In genomic region chr5:52335590-52335989, GRCm38 (mm10) we compare ENCODE assay signal across 20 mouse cellular contexts. TPM values are rescaled to one million over a fixed set of nuclear protein-coding genes. Genes with fewer than 3 reads are reported as not detected.
A peak's percentile ranks its signal among the peaks of the same experiment; 100 is the strongest.
DNase-seq lines count a peak whose midpoint lies in the region; TF ChIP-seq lines count a peak whose summit lies in the region.
"Had no signal": no experiment of that assay in that cellular context is flagged by ENCODE, and none has a peak within 500 bp of the region (broad histone marks: within the 10 kb centered on the region; RNA-seq: fewer than 3 reads in every experiment).

No protein-coding gene starts in this region.

- H3K79me2 ChIP-seq in liver, adult 2 months (ENCODE audit: control insufficient read depth, insufficient read depth, low read length), result no peaks in the 10 kb centered on the region

- H3K4me1 ChIP-seq in liver, adult 2 months (ENCODE audit: control insufficient read depth, insufficient read depth, low read length), result no peaks in the 10 kb centered on the region
- H3K4me1 ChIP-seq: embryonic facial prominence, embryonic 10.5 days; neural tube, embryonic 12.5 days had no signal

- WGBS in liver, adult 2 months, result 17% methylated on average over 3 of the region's 3 CpGs

- no peak overlapping the region for H3K9ac ChIP-seq in liver, adult 2 months (ENCODE audit: low read depth, low read length)
- H3K9ac ChIP-seq: neural tube, embryonic 12.5 days had no signal

- no peak overlapping the region for H3K27ac ChIP-seq in liver, adult 2 months (replicated peaks; ENCODE audit: insufficient read depth, low read depth, low read length)
- H3K27ac ChIP-seq: embryonic facial prominence, embryonic 10.5 days; hindbrain, postnatal 0 days; left cerebral cortex, adult 2 months; neural tube, embryonic 12.5 days had no signal

- no peak for TF ChIP-seq CTCF in liver, adult 2 months (IDR thresholded peaks at IDR 0.05; ENCODE audit: low read depth, low read length)

- H3K36me3 ChIP-seq in liver, adult 2 months (ENCODE audit: control insufficient read depth, insufficient read depth, low read length), result no peaks in the 10 kb centered on the region
- H3K36me3 ChIP-seq: embryonic facial prominence, embryonic 10.5 days; neural tube, embryonic 12.5 days had no signal

- no peak overlapping the region for H3K4me3 ChIP-seq in liver, adult 2 months (ENCODE audit: insufficient read depth, low read depth, low read length)
- H3K4me3 ChIP-seq: embryonic facial prominence, embryonic 10.5 days; left cerebral cortex, adult 2 months; neural tube, embryonic 12.5 days had no signal

- intact Hi-C loops in gastrocnemius, postnatal 14 days (cut with DNase I; ENCODE audit: low total_unique reads), result no loop called here

- peak; percentile 37 for DNase-seq in liver, adult 2 months (ENCODE audit: extremely low read depth, low read depth, low spot score)
- DNase-seq in liver, result no peak
- peak; percentile 58 for DNase-seq in kidney, postnatal 10 days
- peak; percentile 54 to 68 for DNase-seq in lung, adult 18-20 months
- DNase-seq in lung, postnatal 25 days (ENCODE audit: low spot score), result peak; percentile 56
- no peak for DNase-seq in thymus, postnatal 0 days (ENCODE audit: low spot score)
- no peak for DNase-seq in retina, embryonic 14.5 days (ENCODE audit: low spot score)
- no peak for DNase-seq in gastrocnemius, postnatal 14 days
- DNase-seq: cerebellum, adult 2 months; cerebellum, postnatal 36 days; heart, adult 18-20 months; heart, postnatal 36 days; layer of hippocampus, adult 9-11 months; left cerebral cortex, postnatal 4 days; thymus, postnatal 4 days had no signal

- TF ChIP-seq POLR2A in liver, adult 2 months (IDR thresholded peaks at IDR 0.05; ENCODE audit: extremely low read depth, insufficient read depth, low read length), result no peak

- H3K27me3 ChIP-seq in liver, adult 2 months (ENCODE audit: control insufficient read depth, insufficient read depth, low read length), result no peaks in the 10 kb centered on the region
- H3K27me3 ChIP-seq: neural tube, embryonic 12.5 days had no signal

RNA-seq across cellular contexts. Expression of gene Sod3, which starts 28.0 kb away (rescaled TPM):
- 7.1 and 12.7 TPM in 2 replicates for total RNA-seq in liver, adult 2 months (2014; rRNA removed)
- polyA plus RNA-seq in liver, adult 2 months (2012; rRNA removed), result 35.5 and 43.0 TPM in 2 replicates
- polyA plus RNA-seq in thymus, postnatal 0 days (2015; fragmentation: Nextera tagmentation; extraction: Ambion mirVana), result 0.87 and 1.6 TPM in 2 replicates
- total RNA-seq in gastrocnemius, postnatal 14 days (2021), result 1 to 10 TPM; 7.2 to 7.3 TPM
- total RNA-seq: monocyte, adult 5-6 weeks had no signal

Comparison
In these comparisons a context has a peak if more than half of its experiments do, and no peak if none do; other contexts are left out.
1. DNase-seq: peak in liver, adult 2 months (single experiment), kidney, postnatal 10 days (single experiment), lung, adult 18-20 months (2 of 2) and lung, postnatal 25 days (single experiment); none in liver (single experiment), thymus, postnatal 0 days (single experiment), retina, embryonic 14.5 days (single experiment) and gastrocnemius, postnatal 14 days (single experiment).